Mouse (Mus musculus): ENCODE measurements around the gene Trpm8.

DNA sequence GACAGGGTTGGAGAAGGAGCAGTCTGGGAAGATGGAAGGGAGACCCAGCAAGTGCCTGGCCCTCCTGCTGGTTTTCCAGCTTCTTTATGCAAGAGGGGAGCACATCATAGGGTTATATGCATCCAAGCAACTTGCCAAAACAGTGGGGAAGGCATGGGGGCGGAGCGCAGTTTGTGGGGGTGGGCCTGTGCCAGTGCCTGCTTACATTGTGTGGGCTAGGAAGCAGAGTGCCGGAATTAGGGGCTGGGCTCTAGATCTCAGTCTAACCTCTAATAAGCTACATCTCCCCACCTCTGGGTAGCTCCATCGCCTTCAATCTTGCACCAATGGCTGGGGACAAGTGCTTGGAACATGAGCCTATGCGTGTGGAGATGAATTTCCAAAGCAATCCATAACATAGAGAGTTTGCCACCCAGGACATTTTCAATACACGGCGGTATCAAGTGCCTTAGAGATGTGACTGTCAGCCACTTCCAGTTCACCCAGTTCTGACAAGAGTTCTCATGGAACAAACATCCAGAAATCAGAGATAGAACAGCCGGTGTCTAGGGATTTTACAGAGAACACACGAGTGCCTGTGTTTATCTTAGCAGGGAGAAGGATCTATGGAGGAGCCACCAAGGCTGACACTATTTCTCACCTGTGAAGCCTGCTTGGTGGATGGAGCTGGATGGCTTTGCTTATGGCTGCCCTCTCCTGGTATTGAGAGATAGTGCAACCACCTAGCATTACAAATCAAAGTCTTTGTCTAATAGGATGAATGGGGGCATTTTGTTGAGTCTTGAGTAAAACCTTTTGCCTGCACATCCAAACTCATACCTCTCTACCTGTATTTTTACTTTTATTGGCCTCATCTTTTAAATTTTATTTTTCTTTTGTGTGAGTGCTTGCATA is 23.9 kb downstream of the Trpm8 start:
- TF ChIP-seq GATA1 (IDR thresholded peaks at IDR 0.05; ENCODE audit: low read length) (no peak), TAL1 (IDR thresholded peaks at IDR 0.05; ENCODE audit: low read length) (no peak)
